Mouse (Mus musculus): Measurements from ENCODE around the gene Ap1s2. TPM values are rescaled to one million over a fixed set of nuclear protein-coding genes. Genes with fewer than 3 reads are reported as not detected.

Ap1s2 gene
- 15.2 and 16.9 TPM in 2 replicates for total RNA-seq (2021)
- long read RNA-seq, partial matches to known transcripts = 0 of 7 reads
- long read RNA-seq, other reads (novel, unspliced or antisense) = 3 of 7 reads

DNA sequence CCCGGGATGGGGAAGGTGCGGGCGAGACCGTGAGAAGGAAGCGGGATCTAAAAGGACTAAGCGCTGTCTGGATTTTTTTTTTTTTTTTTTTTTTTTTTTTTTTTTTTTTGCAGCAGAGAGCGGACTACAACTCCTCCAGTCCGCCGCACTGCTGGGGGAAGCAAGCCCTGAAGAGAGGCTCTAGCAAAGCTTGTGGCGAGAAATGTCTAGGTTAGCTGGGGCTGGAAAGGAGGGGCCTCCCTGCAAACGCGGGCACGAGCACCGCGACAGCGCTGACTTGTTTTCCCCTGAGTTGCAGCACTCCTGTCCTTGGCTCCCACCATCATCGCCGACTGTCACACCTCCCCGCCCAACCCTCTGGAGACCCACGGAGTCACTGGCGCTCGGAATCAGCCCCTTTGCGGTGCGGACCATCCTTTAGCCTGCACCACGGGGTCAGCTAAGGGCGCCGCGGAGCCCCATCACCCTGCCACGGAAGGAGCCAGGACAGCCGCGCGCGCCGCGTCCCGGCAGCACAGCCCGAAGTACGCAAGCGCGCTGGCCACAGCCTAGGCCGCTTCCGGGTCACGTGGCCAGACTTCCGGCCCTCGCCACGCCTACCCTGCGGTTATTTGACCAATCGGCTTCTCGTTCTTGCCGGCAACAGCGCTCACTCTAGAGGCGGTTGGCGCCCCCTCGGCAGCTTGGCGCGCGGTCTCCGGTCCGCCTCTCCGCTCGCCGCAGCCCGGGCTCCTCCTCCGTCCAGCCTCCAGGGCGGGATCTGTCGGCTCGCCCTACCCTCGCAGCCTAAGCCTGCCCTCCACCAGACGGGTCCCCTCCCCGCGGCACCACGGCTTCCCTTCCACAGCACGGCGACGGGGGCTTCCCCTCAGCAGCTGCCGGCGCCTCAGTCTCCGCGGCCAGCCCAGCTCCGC is at the start of gene Ap1s2:
Gene Ap1s2, plus strand, starts transcription at position 681 of the 914 bp plus-strand sequence.
- DNase-seq = peak; percentile 91

DNA sequence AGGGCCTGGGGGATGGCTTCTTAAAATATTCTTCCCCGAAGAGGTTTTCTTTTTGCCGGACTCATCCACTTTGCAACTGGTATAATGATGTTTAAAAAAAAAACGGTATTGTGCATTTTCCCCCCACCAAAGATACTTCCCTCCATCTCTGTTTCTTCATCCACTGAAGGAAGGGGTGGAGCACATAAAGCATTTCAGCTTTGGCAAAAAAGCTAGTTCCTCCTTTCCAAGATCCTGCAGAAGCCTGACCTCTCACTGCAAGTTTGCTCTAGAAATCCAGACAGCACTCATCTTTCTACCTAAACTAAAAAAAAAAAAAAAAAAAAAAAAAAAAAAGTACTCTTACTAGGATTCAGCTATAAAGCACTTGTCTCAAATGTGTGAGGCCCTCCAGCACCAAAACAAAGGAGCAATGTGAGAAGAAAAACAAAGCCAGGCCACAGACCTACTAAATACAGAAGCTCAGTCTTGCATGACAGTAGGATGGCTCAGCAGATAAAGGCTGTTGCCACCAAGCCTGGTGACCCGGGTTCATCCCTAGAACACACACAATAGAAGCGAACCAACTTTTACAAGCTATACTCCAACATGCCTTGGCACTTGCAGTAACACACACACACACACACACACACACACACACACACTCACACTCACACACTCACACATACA is 41.0 kb upstream of the Ap1s2 start:
- DNase-seq = no peak

DNA sequence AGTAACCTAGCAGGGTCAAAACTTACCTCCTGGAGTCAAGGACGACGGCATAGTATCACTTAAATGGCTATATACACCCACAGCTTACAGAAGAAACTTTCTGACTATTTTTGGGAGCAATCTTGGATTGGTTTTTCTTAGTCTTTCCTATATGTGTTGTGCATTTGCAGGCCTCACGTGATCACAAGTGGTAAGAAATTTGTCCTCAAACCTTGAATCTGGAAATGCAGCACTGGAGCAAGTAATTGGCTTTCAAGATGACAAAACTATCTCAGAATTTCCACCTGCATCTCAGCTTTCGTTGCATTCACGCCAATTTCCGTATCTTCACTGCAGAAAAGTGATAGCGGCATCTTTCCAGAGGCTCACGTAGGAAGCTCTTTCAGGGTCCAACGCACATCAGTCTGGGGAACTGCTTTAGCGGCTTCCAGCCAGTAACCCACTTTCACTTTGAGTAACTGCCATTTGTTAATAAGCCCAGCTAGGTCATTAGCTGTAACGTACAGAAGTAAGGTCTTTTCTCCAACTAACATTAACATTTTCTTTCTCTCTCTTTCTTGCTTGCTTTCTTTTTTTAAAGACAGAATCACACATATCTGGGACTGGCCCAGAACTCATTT is 40.0 kb upstream of the Ap1s2 start:
- no peak for DNase-seq

DNA sequence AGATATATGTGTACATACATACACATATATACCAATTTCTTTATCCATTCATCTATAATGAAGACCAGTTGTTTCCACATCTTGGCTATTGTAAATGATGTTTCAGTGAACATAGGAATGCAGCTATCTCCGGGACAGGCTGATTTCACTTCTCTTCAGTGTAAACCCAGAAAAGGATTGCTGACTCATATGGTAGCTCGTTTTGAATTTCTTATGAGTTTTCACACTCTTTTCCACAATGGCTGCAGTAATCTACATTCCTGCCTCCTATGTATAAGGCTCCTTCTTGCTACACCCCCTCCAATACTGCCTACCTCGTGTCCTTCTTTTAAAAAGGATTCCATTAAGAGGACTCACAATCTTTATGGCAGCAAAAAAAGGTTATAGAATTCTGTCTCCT is 32.9 kb upstream of the Ap1s2 start:
- DNase-seq = no peak

DNA sequence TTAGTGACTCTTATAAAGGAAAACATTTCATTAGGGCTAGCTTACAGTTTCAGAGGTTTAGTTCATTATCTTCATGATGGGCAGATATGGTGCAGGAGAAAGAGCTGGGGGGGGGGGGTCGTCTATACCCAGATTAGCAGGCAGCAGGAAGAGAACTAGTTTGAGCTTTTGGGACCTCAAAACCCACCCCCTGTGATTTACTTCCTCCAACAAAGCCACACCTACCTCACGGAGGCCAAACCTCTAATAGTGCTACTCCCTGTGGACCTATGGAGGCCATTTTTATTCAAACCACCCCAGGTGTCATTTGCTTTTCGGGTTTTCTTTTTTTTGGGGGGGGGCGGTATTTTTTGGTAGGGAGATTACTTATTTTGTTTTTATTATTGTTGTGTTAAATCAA is 32.2 kb upstream of the Ap1s2 start:
- DNase-seq = no peak

DNA sequence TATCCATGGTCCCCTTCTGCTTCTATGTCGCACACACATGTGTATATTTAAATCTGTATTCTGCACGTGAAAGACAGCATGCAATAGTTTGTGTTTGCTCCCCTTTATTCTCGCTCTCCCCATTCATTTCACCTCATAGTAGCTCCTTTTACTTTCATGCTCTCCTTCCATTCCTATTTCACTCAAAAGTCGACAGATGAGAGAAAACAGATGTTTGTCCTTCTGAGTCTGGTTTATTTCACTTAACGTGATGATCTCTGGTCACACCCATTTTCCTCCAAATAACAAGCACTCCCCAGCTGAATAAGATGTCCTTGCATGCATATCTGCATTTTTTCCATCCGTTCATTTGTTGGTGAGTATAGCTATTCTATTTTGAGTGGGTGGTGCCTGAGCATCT is 29.8 kb upstream of the Ap1s2 start:
- no peak for DNase-seq

GRCm38 (mm10) chrX:163879461-163879860 is 29.4 kb upstream of the Ap1s2 start:
- DNase-seq = peak; percentile 3

GRCm38 (mm10) chrX:163885539-163885981 is 23.3 kb upstream of the Ap1s2 start:
- no peak for DNase-seq

- DNase-seq = no peak
Observed at GRCm38 (mm10) chrX:163897354-163897753, 11.5 kb upstream of the Ap1s2 start.

- DNase-seq = no peak
Observed at GRCm38 (mm10) chrX:163899431-163900020, 9.3 kb upstream of the Ap1s2 start.

- DNase-seq = no peak
Observed at GRCm38 (mm10) chrX:163906861-163907260, 2.0 kb upstream of the Ap1s2 start.

- DNase-seq = no peak
Observed at GRCm38 (mm10) chrX:163908003-163908336, 847 bp upstream of the Ap1s2 start.

DNA sequence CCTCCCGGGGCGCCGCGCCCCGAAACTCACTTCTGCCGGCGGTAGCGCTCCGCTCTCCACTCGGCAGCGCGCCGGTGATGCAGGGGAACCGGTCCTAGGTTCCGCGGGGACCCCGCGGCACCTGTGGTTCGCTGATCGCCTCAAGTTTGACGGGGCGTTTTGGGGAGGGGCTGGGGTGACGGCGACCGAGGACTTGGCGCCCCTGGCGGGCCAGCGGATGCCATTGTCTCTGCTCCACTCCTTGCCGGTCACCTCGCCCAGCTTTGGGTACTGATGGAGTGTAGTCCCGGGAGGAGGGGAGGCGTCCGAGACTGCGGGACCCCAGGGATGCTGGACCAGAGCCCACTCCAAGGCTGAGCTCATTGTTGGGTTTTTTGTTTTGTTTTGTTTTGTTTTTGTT is 564 bp downstream of the Ap1s2 start:
- DNase-seq = peak; percentile 14

DNA sequence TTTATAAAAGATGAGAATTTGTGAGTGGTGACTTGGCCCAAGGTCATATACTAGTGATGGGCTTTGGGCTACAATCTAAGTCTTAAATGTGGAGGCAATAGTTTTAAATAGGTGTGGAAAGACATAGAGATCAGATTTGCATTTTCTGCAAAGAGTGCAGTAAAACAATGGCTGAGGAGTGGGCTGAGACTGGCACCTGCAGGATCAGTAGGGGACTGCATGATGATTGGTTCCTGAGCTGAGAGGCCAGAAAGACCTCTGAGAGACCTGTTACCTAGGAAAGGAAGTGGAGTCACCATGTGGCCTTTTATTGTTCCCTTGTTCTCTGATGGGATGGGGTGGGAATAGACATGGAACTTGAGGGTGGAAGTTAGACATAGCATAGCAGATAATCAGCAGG is 4.0 kb downstream of the Ap1s2 start:
- DNase-seq = no peak

DNA sequence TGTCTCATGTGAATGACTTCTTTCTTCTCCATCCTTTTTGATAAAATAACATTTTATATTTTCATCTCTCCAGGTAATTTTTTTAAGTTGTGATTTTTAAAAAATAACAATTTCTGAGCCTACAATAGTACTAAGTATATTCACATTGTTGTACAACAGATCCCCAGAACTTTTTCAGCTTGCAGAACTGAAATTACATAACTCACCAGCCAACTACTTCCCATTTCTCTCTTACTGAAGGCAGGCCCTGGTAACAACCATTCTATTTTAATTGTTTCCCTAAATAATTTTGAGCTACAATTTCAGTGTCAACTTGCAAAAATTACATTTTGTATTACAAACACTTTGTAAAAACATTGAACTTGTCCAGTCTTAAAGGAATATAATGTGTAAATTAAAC is 20.7 kb downstream of the Ap1s2 start:
- no peak for DNase-seq

DNA sequence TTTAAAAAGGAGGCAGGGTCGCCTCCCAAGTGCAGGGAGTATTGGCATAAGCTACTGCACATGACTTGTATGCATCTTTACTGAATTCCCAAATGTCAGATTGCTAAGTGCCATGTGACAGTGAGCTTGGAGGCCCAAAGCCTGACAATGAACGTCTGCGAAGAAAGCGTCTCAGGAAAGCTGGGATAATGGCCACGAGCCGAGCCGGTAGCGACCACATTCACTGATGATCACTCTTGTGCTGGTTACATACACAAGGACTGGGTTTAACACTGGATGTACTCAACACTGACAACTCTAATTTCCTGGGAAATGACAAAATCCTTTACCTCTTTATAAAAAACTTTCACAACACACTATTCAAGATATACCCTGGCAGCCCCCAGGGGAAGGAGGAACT is 25.9 kb downstream of the Ap1s2 start:
- DNase-seq = no peak

DNA sequence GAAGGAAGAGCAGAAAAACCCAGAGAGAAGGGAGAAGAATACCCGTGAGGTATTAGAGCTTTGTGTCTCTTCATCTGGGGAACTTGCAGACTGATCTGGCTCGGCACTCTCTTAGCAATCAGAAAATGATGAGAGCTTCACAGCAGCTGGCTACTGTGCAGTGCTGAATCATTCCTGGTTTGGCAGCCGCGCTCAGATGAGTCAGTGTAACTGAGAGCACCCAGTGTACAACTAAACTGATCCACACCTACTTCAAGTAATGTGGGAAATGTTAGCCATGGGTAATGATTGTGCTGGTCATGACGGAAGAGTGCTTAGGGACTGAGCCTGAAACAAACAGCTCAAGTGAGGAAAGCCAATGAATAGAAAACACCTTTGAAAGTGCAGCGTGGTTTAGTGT is 29.8 kb downstream of the Ap1s2 start:
- DNase-seq = peak; percentile 55

DNA sequence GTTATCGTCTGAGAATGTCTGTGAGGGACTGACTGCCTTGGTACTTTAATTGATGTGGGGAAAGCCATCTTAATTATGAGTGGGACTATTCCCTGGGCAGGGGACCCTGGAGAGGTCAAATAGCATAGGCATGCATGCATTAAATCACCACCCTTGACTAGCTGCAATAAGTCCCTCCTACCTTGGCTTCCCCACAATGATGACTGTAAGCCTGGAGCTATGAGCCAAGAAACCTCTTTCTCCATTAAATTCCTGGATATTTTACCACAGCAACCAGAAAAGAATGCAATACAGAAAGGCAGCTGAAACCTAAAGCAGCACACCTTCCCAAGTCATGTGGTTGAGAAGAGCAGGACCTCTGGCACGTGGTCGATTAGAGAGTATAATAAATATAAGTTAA is 35.6 kb downstream of the Ap1s2 start:
- DNase-seq = no peak

GRCm38 (mm10) chrX:163951618-163952017 is 42.8 kb downstream of the Ap1s2 start:
- DNase-seq = no peak

DNA sequence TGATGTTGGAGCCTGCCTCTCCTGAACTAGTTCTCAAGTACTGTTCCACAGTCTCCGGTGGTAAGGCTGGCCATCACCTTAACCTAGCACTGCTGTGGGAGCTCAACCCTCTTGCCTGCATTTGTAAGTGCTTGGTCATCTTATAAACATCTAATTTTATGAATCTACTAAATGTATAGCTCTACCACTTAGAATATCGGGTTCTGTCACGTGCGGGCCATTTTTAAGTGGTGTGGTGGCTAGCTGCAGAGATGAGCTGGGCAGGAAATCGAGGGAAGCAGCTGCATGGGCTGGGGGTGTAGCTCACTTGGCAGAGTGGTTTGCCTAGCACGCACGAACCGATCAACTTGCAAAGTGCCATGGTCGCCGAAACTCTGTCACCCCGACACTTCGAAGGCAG is 48.6 kb downstream of the Ap1s2 start:
- no peak for DNase-seq

DNA sequence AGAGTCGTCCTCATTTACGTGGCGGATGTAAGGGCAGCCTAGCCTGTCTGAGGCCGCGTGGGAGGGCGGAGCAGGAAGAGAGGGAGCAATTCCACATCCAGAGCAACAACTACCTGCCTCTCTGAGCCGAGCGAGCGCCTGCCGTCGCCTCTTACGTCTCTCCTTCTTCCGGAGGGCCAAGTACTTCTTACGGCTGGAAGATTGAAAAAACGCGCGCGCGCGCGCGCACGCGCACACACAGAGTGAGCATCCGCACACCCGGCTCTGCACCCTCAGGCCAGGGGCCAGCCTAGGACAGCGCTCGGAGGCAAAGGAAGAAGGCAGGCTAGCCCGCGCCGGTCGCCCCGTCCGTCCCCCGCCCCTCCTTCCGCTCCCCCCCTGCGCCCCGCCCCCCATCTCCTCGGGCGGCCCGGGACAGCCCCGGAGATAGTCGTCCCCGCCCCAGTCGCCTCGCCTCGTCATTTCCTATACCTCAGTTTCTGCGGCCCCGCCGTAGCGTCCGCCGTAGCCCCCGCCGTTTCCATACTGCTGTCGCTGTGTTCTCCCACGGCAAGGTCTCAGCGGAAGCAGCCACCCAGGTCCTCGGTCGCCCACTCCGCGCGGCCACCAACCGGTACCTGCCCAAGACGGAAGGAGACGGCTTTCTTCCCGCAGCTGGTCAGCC is 49.1 kb downstream of the Ap1s2 start:
- peak; percentile 75 for DNase-seq

DNA sequence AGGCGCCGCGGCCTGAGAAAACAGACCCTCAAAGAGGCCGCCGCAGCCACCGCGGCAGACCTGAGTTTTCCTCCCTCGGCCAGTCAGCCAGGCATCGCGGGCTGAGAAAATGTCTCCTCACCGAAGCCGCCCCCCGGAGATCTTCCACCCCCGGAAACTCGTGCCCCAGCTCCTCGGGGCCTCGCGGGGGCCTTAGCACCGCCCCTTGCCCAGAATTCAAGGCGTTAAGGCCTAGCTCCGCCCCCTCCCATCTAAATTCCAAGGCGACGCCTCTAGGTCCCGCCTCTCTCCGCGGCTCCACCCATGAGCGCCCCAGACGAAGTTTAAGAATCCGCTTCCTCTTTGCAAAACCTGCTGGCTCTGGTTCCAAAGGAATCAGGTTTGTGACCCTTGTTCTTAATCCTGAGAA is 49.7 kb downstream of the Ap1s2 start, which contains the start of gene Zrsr2:
Gene Zrsr2, minus strand, starts transcription at position 195 of the 409 bp plus-strand sequence.
- DNase-seq = peak; percentile 83

All from adrenal gland, postnatal 25 days (tissue).